Mouse (Mus musculus): ENCODE measurements at regions not wholly inside any gene's neighbourhood (a gene's known extent, or its start where the extent isn't known, plus 50 kb on each side); places are given as distances from the start of the nearest gene placed in this dataset.

GRCm38 (mm10) chr6:31321902-31322301, 76.6 kb upstream of the Mkln1 start:
- TF ChIP-seq POLR2A (IDR thresholded peaks at IDR 0.05; ENCODE audit: borderline replicate concordance, extremely low read depth, low read depth, low read length), result no peak
- no peak for TF ChIP-seq CTCF (IDR thresholded peaks at IDR 0.05; ENCODE audit: insufficient read depth, low read length)

All from lung, adult 2 months (tissue).